Mouse (Mus musculus) kidney, postnatal 25 days (tissue): Measurements from ENCODE around the gene Clcf1.
"Not testable (repeated sequence)": the region's sequence is repeated elsewhere in the genome, so short reads cannot be mapped to it uniquely, and the experiment has no call there.

Source experiments
- DNase-seq, 2 experiments: peaks; one replicate each; pipeline ENCODE4 v3.0.0; 2021; ENCODE audit warnings: mixed read lengths in 2 of 2

Gene Clcf1

DNA sequence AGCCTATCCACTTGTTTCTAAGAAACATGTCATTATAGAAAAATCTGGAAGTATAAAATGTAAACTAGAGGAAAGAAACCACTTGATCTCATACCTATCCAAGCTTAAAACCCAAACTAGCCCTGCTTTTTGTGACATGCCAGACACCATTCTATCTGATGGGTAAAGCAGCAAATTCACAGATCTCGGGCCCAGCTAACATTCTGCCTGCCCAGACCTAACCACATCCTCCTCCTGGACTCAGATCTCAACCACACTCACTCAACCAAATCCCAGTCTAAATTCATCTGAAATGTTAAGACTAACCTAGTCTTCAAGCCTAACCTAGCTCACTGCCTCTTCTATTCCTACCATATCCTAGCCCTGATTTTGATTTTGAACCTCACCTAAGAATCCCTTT lies 4.7 kb downstream of the Clcf1 start:
- no peak for DNase-seq

DNA sequence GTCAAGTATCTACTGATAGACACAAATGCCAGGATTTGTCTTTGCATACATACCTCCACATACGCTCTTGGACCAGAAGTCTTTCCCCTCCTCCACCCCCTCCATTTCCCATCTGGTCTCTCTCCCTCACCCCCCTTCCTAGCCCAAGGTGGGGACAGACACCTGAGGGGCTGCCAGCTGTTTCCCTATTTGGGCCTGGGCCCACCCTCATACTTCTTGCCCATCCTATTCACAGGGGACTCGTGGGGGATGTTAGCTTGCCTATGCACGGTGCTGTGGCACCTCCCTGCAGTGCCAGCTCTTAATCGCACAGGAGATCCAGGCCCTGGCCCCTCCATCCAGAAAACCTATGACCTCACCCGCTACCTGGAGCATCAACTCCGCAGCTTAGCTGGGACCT lies 5.9 kb downstream of the Clcf1 start:
- no peak for DNase-seq

DNA sequence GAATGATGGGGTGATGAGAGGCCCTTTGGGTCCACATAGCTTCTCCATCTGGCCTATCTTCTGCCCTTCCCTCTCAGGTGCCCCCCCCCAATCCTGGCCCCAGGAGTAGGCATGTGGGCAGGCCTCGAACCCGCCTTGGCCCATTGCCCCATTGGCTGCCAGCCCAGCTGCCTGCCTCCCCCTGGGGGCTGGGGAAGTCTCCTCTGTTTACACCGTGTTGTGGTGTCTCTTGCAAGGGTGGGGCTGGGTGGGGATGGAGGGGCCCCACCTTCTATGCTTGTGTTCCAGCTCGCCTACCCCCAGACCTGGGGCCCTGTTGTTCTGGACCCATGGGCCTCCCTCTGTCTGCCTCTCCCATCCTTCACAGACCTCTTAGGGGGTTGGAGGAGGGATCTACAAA lies 6.4 kb downstream of the Clcf1 start:
- no peak for DNase-seq

DNA sequence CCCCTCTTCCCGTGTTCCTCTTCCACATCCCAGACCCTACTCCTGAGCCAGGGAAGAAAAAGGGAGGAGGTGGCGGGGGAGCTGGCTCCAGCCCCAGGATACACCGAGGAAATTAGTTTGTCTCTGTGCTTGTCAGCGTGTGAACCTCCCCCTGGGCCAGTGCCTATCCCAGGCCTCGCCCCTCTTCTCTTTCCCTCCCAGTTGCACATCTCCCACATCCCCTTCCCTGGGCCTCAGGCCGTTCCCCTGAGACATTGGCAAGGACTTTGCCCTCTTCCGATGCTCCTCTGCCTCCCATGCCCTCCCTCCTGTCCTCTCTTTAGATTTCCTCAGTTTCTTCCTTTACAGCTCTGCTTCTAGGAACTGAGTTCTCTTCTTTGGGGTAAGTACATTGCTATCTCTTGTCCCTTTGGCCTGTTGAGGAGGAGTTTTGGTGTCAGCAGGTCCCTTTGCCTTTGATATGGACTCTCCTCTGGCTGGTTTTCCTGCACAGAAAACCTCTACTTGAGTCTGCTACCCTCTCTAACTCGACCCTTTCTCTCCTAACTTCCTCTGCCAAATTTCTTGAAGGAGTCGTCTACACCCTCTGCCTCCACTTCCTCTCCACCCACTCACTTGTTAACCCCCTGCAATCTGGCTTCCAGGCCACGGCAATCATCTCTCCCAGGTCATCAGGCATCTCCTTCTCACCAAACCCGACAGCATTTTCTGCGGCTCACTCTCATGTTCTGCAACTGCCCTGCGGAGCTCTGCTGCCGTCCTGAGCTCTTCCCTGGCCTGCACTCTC lies 7.1 kb downstream of the Clcf1 start:
- DNase-seq, result peak; percentile 57 to 76

DNA sequence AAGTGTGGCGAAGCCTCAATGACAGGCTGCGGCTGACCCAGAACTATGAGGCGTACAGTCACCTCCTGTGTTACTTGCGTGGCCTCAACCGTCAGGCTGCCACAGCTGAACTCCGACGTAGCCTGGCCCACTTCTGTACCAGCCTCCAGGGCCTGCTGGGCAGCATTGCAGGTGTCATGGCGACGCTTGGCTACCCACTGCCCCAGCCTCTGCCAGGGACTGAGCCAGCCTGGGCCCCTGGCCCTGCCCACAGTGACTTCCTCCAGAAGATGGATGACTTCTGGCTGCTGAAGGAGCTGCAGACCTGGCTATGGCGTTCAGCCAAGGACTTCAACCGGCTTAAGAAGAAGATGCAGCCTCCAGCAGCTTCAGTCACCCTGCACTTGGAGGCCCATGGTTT lies 8.1 kb downstream of the Clcf1 start:
- DNase-seq, result peak; percentile 79 to 85

DNA sequence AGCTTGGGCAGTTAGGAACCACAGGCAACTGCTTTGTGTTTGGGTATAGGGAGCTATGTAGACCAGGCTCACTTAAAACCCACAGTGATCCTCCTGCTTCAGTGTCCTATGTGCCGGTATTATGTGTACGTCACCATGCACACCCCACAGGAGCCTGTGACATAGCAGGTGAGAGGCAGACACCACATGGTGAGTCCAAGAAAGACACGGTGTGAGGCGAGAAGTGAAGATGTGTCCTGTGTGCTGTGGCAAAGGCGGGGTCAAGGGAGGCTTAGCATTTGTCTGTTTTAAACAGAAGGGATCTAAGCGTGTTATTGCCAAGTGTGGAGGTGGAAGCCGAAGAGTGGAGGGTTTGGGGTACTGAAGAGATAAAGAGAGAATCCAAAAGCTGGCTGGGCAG lies 12.7 kb downstream of the Clcf1 start:
- DNase-seq, result no peak

DNA sequence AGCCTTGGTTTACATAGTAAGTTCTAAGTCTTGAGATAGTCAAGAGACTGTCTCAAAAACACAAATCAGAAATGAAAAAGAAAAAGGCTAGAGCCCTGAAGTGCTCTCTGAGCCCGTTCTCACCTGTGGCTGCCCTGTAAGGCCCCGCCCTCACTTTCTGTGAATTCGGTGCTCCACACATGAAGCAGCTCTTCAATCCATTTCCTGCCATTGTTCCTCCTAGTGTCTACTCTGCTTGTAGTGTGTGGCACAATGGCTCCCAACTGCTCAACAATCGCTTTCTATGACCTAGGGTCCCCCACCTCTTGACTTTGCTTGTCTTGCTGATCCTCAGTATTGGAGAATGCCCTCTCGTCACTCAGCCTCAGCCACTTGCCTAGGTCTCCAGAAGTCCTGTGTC lies 13.4 kb downstream of the Clcf1 start:
- no peak for DNase-seq

DNA sequence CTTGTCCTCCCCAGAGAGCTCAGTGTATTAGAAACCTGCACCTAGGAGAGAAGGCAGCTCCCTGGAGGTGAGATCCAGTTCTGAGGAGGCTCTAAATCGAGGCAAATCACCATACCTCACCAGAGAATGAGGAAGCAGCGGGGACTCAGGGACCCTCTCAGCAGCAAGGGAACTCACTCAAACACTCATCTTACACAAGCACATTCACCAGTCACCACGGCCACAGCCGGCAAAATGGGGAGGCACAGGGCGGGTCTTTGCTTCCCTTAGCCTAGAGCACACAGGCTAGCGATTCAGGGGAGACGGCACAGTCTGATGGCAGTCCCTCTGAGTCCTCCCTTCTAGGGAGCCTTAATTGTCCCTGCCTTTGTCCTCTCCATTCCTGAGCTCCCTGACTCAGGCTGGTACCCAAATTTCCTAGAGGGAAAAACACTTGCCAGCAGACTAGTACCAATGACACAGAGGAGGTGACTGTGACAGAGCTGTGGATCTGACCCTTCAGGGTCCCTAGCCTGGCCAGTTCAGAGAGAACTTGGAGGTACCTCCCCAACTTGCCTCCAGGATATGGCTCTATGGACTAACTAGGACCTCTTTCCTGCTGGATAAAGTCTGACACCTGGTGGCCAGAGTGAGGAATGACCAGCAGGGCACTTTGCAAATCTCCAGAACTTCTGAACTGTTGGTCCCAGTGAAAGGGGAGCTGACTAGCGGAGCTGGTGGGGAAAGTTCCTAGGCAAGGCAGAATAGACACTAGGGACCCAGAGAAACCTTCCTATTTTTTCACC lies 14.0 kb downstream of the Clcf1 start:
- DNase-seq, result peak; percentile 71 to 79

DNA sequence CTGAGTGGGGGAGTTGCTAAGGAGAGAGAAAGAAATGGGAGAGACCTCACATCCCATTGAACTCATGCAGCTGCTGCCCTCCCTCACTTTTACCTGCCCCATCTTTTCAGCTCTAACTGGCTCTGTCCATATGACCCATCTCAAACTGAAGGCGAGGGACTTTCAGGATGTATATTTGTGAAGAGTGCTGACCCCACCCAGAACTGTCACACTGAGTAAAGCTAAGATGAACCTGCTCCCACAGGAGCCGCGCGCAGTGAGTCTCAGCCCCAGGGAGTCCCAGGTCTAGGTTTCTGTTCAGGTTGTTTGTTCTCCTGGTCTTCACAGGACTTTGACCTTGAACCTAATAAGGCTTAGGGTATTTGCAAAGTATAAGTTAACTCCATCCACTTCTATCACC lies 14.9 kb downstream of the Clcf1 start:
- DNase-seq, result no peak

DNA sequence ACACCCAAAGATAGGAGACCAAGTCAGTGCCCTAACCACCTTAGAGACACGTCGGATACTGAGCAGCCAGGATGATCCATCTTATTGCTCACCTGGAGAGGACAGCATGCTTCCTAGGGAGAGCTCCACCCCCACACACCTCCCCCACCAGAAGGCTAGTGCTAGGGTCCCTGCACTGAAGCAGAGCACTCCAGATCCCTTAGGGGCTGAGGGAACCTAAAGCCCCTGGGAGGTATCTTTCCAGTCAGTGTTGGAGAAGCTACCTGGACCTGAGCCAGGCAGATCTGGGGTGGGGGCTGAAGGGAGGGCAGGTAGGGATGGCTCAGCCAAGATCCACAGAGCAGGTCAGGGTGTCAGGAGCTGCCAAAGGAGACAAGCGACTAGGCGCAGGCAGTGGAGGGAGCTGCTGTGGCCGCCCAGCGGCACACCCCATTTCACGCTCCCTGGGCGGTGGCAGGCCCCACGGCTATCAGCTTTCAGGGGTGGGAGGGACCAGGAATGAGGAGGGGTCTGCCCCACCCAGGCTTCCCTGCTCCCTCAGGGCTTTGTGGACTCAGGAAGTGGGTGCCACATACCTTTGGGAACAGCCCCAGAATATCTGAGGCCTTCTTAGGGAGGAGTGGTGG lies 15.5 kb downstream of the Clcf1 start:
- DNase-seq, result no peak

DNA sequence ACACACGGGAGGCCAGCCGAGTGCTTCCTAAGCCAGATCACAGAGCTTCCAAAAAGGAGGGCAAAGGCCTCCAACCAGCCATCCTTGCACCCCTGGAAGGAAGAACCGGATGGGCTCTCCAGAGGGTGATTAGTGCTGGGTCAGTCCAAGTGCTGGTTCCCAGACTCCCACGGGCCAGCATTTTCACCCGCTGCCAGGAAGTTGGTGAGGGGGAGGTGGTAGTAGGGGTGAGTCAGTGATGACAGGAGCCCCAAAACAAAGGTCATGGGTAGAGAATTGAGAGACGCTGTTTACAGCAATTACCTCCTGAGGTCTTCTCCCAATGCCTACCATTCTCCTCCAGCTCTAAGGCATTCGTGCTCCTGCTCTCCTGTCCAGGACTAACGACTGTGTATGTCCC lies 16.4 kb downstream of the Clcf1 start:
- DNase-seq, result peak in 1 of 2 experiments; percentile 66

DNA sequence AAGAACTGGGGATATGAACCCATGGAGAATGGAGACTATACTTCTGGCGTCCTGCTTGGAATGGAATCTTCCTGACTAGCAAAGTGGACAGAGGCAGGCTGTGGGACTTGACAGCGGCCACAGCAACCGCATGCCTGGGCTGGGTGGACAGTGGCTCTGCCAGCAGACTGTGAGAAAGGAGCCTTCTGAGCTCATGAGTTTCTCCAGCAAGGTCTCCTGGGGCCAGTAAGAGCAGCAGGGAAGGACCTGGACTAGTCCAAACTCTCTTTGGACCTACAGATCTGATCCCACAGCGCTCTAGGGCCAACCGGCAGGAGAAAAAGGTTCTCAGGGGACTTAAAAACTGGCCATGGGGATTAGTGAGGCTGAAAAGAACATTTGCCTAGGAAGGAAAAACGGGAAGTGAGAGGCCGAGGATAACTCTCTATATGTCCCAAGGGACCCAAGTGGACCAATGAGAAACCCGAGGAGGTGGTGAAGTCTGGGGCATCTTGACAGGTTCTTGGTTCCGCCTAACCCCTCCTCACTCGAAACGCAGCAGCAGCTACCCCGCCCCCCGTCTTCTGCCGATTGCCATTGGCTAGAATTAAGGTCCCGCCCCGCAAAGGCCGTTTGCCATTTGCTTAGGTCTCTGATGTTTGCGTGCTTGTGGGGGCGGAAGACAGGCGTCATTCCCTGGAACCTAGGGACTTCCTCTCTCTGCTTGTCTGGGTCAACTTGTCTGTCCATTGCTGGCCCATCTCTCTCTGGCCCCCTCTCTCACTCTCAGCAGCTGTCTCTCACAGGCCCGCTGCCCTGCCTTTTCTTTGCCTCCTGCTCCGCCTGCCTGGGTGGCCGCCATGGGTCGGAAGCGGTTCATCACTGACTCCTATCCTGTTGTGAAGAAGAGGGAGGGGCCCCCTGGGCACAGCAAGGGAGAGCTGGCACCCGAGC lies 17.5 kb downstream of the Clcf1 start, which contains the start of gene Pold4:
Gene Pold4 (plus strand): TSS at position 647 of the 933 bp plus-strand sequence.
- DNase-seq, result peak; percentile 99 to 100

DNA sequence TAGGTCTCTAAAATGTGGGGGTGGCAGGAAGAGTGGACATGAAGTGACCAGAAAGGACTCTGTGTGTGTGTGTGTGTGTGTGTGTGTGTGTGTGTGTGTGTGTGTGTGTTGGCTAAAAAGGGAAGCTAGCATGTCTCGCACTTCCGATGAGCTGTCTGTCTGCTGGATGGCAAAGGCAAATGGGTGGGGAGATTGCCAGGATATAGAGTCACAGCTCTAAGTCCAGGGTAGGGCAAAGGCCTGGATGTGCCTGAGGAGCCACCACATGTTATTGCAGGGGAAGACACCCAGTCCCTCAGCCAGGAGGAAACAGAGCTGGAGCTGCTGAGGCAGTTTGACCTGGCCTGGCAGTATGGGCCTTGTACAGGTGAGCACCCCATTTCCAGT lies 18.1 kb downstream of the Clcf1 start:
- DNase-seq, result no peak

DNA sequence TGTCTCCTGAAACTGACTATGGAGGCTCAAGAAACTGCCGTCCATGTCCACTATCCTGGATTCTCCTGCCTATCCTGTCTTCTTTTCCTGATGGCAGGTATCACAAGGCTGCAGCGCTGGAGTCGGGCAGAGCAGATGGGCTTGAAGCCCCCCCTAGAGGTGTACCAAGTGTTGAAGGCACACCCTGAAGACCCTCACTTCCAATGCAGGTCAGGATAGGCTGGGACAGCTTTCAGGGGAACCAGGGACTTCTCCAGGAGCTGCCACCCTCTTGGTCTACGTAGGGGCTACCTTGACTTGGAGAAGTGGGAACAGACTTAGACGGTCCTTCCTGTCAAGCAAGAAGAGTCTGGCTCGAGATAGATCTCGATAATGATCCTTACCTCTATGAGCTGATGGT lies 18.6 kb downstream of the Clcf1 start:
- no peak for DNase-seq

DNA sequence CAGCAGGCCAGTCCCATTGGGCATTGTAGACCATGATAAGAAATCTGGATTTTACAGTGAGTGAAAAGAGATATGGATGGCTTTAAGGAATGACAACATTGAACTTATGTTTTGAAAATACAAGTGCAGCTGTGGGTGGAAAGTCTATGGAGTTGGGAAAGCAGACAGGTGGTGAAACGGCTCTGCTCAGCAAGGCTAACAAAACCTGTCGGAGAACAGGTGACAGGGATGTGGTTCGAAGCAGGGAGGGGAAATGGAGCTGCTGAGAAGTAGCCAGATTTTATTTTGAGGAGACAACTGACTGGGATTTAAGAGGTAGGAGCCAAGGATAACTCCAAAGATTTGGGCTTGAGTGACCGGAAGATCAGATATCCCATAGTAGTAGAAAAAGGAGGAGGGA lies 20.5 kb downstream of the Clcf1 start:
- no peak for DNase-seq

DNA sequence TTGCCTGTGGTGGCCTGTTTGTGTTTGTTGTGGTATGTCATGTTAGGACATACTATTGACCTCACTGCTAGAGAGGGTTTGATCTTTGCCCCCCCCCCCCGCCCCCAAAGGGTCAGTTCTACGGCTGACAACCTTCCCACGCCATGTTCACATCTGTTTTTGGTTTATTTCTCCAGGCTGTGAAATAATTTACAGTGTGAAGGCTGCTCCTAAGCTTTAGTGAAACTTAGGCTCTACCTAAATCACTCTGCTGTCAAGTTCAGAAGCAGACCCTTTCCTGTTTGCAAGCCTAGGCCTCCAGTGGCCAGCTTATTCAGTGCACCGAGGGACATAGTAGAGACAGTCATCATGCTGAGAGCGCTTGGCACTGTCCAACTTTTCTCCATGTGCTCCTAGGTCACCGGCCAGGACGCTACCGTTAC lies 26.2 kb downstream of the Clcf1 start:
- DNase-seq, result no peak

DNA sequence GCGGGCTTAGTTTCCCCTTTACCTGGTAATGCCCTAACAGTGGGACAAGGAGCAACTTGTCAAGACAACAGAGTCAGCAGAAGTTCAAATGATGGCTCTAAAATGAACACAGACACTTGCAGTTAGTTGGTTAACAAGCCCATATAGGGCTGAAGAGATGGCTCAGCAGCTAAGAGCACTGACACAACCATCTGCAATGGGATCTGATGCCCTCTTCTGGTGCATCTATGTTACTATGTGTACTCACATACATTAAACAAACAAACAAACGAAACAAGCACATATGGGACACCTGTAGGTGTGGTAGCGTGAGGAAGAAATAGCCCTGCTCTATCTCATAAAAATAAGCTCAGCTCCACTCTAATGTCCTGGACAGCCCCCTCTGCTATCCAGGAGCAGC lies 28.4 kb downstream of the Clcf1 start:
- DNase-seq, result no peak

DNA sequence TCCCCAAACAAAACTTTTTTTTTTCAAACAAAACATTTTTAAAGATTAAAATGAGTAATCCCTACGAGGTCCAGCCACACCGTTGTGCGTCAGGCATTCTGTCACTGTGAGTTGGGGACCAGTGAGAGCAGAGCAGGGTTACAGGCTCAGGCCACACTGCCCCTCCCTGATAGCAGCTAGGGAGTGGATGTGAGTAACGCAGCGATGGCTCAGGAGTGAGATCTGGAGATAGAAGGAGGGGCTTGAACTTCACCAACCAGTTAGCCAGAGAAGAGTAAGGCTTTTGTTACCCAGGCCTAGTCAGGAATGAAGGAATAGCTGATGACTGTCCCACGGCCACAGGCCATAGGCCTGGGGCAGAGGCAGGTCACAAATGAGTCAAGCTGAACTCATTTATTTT lies 30.7 kb downstream of the Clcf1 start:
- no peak for DNase-seq

DNA sequence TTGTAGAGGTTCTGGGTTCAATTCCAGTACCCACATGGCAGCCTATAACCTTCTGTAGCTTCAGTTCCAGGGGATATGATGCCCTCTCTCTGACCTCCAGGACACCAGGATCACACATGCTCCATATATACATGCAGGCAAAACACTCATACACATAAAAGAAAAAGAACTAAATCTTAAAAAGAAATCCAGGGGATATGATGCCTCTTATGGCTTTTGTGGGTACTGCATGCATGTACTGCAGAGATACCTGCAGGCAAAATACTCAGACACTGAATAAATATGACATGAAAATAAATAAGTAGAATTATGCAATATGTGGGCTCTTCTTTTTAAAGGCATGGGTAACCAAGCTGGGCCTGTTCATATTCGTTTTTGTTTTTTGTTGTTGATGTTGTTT lies 33.0 kb downstream of the Clcf1 start:
- DNase-seq, result no peak

DNA sequence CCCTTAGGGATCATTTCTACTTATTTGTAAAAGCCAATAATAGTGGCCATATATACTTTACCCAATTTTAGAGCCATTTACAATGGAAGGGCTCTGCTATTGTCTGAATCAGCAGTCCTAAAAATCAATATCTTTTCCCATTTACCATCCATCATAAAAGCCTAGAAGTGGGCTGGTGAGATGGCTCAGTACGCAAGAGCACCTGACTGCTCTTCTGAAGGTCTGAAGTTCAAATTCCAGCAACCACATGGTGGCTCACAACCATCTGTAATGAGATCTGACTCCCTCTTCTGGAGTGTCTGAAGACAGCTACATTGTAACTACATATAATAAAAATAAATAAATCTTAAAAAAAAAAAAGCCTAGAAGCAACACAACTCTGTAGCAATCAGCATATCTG lies 34.6 kb downstream of the Clcf1 start:
- not testable (repeated sequence) for DNase-seq

DNA sequence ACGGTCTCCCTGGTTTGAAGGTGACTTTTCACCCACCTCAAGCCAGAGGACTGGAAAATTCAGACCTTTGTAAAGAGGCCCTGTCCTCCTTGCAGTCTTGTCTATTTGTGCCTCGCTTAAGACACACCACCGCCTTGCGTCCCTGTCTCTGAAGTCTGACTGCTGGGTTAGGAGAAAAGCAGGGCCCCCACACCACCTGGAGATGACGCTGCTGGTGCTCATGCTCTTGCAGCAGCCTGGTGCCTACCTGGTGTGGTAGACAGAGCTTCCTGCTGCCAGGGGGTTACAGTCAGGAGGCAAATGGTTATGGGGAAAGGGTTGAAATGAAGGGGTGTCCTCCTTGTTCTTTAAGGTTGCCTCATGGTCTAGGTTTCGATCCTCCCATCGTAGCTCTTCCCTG lies 40.2 kb downstream of the Clcf1 start:
- no peak for DNase-seq

DNA sequence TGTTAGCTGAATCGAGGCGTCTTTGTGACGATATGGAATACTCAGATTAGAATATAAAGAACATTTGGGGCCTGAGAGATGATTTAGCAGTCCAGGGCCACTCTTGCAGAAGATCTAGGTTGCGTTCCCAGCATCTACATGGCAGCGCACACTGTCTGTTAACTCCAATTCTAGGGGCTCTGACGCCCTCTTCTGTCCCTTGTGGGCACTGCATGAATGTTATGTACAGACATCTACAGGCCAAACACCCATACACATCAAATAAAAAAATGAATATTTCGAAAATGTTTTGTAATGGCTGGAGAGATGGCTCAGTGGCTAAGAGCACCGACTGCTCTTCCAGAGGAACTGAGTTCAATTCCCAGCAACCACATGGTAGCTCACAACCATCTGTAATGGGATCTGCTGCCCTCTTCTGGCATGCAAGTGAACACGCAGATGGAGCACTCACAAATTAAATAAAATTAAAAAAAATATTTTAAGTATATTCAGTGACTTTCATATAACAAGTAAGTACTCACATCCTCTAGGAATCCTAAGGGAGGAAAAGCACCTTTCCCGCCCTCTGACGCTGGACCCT lies 41.6 kb downstream of the Clcf1 start:
- no peak for DNase-seq
